Mouse (Mus musculus) thymus, postnatal 4 days (tissue): Measurements from ENCODE around the gene Ccn6.
"Not testable (repeated sequence)": the region's sequence is repeated elsewhere in the genome, so short reads cannot be mapped to it uniquely, and the experiment has no call there.

Source experiments
- DNase-seq: peaks from one replicate; pipeline ENCODE4 v3.0.0; 2021

Gene Ccn6

DNA sequence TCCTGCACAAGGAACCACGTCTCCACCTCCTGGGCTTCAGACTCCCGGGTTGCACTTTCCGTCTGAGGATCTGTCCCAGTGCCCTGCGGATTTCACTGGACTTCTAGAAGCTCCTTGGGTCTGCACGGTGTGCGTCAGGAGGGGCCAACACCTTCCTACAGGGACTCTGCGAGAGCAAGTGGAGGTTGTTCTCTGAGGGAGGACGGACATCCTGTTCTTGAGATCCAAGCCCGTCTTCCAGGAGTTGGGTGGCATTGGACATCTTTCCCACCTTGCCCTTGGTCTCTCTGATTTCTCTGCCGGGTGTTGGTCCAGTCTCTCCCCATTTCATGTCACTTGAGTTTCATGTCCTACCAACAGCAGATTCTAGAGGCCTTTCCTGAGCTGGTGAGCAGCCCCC is at the start of gene Ccn6:
Gene Ccn6, minus strand, starts transcription at position 101 of the 400 bp plus-strand sequence.
- DNase-seq: no peak

GRCm38 (mm10) chr10:39210031-39210430 is 46.4 kb upstream of the Ccn6 start:
- no peak for DNase-seq

GRCm38 (mm10) chr10:39209161-39210025 is 45.8 kb upstream of the Ccn6 start:
- DNase-seq: no peak

DNA sequence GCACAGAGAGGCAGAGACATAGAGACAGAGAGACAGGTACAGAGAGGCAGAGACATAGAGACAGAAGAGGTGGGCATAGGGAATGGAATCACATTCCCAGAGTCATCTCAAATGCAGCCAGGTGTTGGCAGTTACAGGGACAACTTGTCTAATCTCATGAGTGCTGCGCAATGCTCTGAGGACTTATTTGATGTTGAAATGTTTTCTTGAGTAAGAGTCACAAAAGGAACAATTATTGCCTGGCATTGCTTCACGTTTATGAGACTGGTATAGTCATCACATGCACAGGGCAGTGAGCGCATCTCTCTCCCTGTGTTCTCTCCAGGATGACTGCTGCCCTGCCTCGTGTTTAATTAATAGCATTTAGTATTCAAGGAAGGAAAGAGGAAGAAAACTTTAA is 45.1 kb upstream of the Ccn6 start:
- DNase-seq: no peak

GRCm38 (mm10) chr10:39207310-39207855 is 43.8 kb upstream of the Ccn6 start:
- DNase-seq: no peak

DNA sequence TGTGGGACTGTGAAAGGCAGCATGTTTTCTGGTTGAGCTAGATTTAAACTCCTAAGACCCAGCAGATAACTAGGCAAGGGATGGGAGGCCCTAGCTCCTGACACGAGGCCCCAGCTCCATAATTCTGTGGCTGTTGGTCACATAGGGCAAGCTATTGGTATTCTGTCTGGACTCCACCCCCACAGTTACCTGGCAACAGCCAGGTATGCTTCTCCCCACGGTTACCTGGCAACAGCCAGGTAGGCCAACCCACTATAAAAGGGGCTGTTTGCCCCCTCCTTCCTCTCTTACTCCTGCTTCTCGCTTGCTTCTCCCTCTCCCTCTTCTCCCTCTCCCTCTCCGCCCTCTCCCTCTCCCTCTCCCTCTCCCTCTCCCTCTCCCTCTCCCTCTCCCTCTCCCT is 38.9 kb upstream of the Ccn6 start:
- no peak for DNase-seq

GRCm38 (mm10) chr10:39198216-39198615 is 34.6 kb upstream of the Ccn6 start:
- not testable (repeated sequence) for DNase-seq

DNA sequence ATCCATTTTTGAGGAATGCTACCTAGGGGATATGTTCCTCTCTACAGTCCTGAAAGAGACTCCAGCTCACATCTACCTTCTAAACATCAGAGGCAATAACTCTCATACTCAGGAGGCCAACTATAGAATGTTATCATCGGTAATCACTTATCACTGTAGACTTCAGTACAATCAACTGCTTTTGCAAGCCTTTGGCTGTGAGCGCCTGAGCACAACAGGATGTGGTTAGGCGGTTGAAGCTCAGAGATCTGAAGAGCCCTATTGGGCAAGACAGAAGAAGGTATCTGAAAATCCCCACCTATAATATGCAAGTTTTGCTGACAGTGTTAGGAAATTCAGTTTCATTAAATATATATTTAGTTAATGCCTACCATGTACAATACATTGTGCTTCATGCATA is 29.1 kb upstream of the Ccn6 start:
- peak; percentile 72 for DNase-seq

DNA sequence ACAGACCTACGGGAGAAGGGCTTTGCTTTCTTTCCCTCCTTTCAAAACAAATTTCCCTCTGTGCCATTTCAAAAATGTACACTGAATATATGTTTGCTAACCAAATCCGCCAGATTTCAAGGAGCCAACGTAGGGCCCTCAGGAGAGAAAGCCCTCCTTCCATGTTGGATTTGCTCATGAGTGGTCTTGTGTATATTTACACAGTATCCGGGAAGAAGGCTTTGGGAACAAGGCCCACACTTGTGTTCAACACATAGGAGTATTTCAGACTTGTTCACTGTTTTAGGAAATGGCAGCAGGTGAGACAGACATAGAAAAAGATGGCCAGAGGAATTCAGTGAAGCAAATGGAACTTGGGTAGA is 21.9 kb upstream of the Ccn6 start:
- DNase-seq: no peak

DNA sequence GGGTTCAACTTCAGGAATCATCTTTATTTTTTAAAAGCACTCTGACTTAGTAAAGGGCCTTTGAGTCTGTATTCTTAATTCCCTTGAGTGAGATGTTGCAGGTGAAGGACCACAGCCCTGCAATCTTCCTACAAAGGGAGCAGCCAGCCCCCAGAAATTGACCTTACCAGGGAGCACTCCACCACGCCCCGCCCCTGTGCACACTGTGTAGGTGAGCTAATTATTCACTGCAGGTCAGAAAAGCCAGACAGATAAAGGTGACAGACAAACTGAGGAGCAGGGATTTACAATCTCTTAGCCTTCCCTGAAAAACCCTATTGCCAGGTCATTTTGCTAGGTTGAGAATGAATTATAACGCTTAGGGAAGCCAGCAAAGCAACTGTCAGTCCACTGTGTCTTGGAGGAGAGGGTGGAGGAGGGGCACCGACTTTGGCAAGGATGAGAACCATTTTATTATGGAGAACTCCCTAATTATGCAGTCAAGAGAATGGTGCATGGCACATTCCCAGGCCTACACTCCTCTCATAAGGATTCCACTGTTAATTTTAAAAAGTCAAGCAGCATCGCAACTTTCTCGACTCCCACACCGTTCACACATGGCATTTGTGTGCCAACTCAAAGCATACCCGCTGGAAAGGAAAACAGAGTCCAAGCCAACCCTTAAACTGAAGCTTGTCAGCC is 21.4 kb upstream of the Ccn6 start:
- no peak for DNase-seq

GRCm38 (mm10) chr10:39176981-39177380 is 13.4 kb upstream of the Ccn6 start:
- no peak for DNase-seq

GRCm38 (mm10) chr10:39173077-39173476 is 9.5 kb upstream of the Ccn6 start:
- DNase-seq: peak; percentile 35

GRCm38 (mm10) chr10:39172540-39172931 is 8.9 kb upstream of the Ccn6 start:
- DNase-seq: no peak

GRCm38 (mm10) chr10:39171603-39172539 is 8.3 kb upstream of the Ccn6 start:
- DNase-seq: peak; percentile 90

DNA sequence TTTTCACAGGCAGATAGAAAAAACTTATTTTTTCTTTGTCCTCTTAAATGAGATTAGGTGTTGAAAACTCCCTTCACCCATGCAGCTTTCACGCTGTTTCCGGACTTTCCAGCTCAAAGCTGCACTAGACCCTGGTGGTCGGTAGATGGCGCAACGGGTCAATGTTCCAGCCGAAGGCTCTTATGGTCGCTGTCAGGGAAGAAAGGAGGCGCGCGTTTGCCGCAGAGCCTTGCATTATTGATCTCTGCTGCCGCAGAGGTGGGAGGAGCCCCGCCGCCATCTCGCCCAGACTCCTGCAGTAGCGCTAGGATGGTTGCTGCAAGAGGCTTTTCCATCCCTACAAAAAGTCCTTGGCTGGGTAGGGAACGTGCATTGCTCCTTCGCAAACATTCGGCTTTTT is 7.5 kb upstream of the Ccn6 start:
- DNase-seq: peak; percentile 96

DNA sequence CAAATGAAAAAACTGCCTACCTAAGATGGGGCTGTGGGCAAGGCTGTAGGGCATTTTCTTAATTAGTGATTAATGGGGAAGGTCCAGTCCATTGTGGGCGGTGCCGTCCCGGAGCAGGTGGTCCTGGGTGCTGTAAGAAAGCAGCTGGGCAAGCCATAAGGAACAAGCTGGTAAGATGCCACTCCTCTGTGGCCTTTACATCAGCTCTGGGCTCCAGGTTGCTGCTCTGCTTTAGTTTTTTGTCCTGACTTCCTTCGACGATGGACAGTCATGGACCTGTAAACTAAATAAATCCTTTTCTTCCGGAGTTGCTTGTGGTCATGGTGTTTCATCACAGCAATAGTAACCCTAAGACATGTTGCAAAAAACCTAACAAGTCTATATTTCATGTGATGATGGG is 7.1 kb upstream of the Ccn6 start:
- DNase-seq: peak; percentile 50

DNA sequence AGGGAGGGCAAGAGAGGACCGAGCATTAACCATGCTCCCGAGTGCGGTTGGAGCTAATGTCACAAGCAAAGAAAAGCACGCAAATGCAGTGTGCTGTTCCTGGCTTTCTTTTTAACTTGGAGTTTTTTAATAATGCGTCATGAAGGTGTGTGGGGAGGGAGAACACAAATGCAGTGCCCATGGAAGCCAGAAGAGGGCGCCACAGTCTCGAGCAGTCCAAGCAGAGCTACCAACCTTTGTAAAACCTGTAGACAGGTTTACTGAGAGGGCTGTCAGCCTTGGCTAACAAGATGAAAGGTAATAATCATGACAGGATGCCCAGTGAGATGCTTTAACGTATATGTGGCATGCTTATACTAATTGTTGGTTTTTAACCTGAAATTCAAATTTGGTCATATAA is 6.6 kb upstream of the Ccn6 start:
- peak; percentile 93 for DNase-seq

GRCm38 (mm10) chr10:39169642-39170041 is 6.0 kb upstream of the Ccn6 start:
- DNase-seq: no peak

- no peak for DNase-seq
Measured at GRCm38 (mm10) chr10:39167611-39168010, 4.0 kb upstream of the Ccn6 start.

- DNase-seq: no peak
Measured at GRCm38 (mm10) chr10:39165632-39166115, 2.1 kb upstream of the Ccn6 start.

- DNase-seq: no peak
Measured at GRCm38 (mm10) chr10:39162666-39163484, 719 bp downstream of the Ccn6 start.

GRCm38 (mm10) chr10:39161406-39161805 is 2.2 kb downstream of the Ccn6 start:
- no peak for DNase-seq
